Mouse (Mus musculus) spleen, embryonic (tissue): Measurements from ENCODE around the gene Zmynd12.

Experiments used
- CTCF ChIA-PET: fragments of 350-600 bp; sonication (Branson Sonifier 250); formaldehyde crosslinking; loops from one replicate; lab custom pipeline; 2022; lab: Charles Lee

The Zmynd12 gene

DNA sequence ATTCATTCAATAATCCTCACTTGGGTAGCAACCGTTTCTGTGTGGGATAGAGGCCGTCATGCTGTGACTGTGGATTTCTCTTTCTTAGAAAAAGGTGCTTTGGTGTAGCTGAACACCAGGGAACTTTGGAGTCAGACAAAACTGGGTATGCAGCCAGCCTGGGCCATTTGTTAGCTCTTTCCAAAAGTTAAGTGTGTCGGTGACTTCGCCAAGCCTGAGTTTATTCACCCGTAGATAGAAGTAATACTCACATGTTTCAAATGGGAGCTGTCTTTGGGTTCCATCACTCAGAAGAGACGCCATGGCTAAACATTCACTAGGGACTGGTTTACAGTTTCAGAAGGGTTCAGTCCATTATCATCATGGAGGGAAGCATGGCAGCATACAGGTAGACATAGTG, 24.6 kb downstream of the Zmynd12 start:
- CTCF ChIA-PET: no interaction called here

DNA sequence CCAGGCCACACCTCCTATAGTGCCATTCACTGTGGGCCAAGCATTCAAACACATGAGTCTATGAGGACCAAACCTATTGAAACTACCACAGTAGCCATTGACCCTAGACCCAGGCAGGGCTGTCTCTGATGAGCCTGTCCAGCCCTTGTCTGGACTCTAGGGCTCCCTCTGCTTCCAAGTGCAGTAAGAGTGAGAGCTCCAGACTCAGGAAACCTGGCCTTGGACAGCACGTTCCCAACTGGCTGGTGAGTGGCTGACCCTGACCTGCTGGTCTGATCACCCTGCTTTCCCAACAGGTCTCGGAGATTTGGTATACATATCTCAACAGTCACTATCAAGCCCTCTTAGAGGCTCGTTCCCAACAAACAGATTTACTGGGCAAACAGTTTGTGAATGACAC, 25.2 kb downstream of the Zmynd12 start:
- CTCF ChIA-PET: no interaction called here

- CTCF ChIA-PET: interaction anchor here (0.6 kb wide), 1 partner anchor 10 kb away, joined by 3 read pairs; no protein-coding TSS in a partner anchor
Observed at GRCm38 (mm10) chr4:119450436-119450835, 27.8 kb downstream of the Zmynd12 start.

GRCm38 (mm10) chr4:119453128-119453527, 30.5 kb downstream of the Zmynd12 start:
- CTCF ChIA-PET: interaction anchor here (1.0 kb wide), 1 partner anchor 10 kb away, joined by 3 read pairs; no protein-coding TSS in a partner anchor

GRCm38 (mm10) chr4:119453533-119453932, 30.9 kb downstream of the Zmynd12 start:
- CTCF ChIA-PET: interaction anchor here (1.0 kb wide), 1 partner anchor 10 kb away, joined by 3 read pairs; no protein-coding TSS in a partner anchor

- CTCF ChIA-PET: no interaction called here
Observed at GRCm38 (mm10) chr4:119460296-119460695, 37.7 kb downstream of the Zmynd12 start.

GRCm38 (mm10) chr4:119460728-119461141, 38.1 kb downstream of the Zmynd12 start:
- CTCF ChIA-PET: no interaction called here

GRCm38 (mm10) chr4:119462457-119462856, 39.8 kb downstream of the Zmynd12 start:
- CTCF ChIA-PET: interaction anchor here (1.0 kb wide), 1 partner anchor 9 kb away, joined by 3 read pairs; no protein-coding TSS in a partner anchor

- CTCF ChIA-PET: interaction anchor here (1.0 kb wide), 1 partner anchor 9 kb away, joined by 3 read pairs; no protein-coding TSS in a partner anchor
Observed at GRCm38 (mm10) chr4:119462858-119463755, 40.5 kb downstream of the Zmynd12 start.

DNA sequence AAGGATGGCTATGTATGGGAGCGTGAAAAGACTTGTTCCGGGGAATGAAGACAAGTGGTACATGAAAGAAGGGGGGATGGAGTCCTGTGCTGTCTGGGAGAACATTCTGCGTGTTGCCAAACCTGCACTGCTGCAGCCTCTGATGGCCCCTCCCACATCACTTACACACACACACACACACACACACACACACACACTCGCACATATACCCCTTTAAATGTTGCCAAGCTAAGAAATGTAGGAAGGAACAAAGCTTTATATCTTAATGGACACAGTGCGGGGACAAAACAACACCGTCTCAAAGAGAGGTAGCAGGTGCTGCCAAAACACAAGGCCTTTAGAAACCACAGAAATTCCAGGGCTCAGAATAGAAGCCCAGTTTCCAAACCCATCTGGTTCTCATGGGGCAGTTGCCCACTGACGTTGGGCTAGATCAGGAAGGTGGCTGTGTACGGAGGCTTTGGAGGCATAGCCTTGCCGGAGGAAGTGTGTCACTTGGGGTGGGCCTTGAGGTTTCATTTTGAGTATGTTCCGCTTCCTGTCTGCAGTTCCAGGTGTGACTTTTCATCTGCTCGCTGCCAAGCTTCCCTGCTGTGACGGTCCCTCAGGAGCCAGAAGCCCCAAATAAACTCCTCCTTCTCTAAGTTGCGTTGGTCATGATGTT, 41.3 kb downstream of the Zmynd12 start:
- CTCF ChIA-PET: interaction anchor here (1.0 kb wide), 1 partner anchor 10 kb away, joined by 3 read pairs; no protein-coding TSS in a partner anchor

DNA sequence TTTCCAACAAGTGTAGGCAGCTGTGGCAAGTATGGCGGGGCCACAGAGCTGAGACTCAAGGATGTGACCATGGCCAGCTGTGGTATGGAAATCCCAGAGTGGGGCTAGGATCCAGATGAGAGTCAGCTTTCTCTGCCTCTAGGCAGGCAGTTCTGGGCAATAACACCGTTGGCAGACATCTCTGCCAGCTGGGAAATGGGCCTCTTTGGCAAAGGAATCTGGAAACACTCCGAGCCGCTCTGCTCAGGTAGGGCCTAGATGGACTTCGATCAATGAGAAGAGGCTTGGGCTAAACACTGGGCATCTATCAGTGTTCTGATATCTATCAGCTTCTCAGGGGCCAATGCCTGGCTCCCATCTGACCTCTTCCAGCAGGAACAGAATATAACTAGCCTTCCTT, 43.2 kb downstream of the Zmynd12 start:
- CTCF ChIA-PET: no interaction called here

DNA sequence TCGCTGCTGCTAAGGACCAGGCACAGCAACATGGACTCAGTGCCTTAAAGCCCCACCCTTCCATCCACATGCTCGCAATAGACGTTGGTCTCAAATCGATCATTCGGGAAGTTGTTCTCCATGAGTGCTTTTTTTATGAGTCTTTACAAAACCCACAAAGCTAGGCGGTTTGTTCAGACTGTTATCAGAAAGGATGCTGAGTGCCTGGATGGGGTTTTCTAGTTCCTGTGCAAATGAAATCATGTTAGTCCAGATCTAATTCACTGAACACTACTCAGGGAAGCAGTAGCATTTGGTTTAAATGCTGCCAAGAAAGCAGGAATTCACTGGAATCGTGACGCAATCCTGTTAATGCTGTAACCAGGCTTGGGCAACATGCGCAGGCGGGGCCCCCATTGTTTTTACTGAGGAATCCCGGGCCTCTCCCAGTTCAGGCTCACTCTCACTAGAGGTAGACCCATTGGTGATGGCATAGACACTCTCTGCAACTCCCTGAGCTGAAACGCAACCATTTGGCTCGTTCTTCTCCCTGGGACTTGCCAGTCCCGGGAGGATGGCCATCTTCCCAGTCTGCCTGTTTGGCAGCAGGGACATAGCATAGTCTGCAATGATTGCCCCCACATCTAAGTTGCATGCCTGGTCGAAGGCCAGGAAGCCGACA, 45.2 kb downstream of the Zmynd12 start:
- CTCF ChIA-PET: no interaction called here

DNA sequence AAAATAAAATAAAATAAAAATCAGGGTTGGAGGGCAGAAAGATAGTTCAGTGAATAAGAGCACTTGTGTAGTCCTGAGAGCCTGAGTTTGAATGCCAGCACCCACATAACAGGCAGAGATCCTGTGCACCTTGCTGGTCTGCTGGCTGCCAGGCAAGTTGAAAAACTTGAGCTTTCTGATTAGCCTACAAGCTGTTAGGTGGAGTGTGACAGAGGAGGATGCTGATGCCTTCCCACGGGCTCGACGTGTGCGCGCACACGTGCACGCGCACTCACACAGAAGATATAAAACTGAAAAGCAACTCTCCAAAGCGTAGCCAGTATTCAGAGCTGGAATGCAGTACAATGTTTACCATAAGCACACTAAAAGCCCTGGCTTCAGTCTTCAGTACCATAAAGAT, 49.9 kb downstream of the Zmynd12 start:
- CTCF ChIA-PET: no interaction called here

- CTCF ChIA-PET: interaction anchor here (0.5 kb wide), 1 partner anchor 272 kb away, joined by 3 read pairs; no protein-coding TSS in a partner anchor
Observed at GRCm38 (mm10) chr4:119473150-119473549, 50.5 kb downstream of the Zmynd12 start.

- CTCF ChIA-PET: no interaction called here
Observed at GRCm38 (mm10) chr4:119483051-119483450, 60.4 kb downstream of the Zmynd12 start.

GRCm38 (mm10) chr4:119484882-119485281, 62.3 kb downstream of the Zmynd12 start:
- CTCF ChIA-PET: no interaction called here

GRCm38 (mm10) chr4:119489666-119490065, 67.1 kb downstream of the Zmynd12 start:
- CTCF ChIA-PET: no interaction called here

DNA sequence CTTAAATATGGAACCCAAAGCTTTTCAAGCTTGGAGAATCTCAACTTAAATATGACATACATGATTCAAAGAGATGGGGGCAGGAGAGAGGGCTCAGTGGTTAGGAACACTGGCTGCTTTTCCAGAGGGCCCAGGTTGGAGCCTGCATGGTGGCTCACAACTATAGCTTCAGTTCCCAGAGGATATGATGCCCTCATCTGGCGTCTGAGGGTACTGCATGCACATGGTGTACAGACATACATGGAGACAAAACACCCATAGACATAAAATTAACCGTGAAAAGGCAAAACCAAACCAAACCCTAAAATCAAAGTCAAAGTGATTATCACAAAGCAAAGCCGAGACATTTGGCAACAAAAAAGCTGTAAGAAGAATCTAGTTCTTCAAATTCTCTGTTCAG, 68.2 kb downstream of the Zmynd12 start:
- CTCF ChIA-PET: no interaction called here

DNA sequence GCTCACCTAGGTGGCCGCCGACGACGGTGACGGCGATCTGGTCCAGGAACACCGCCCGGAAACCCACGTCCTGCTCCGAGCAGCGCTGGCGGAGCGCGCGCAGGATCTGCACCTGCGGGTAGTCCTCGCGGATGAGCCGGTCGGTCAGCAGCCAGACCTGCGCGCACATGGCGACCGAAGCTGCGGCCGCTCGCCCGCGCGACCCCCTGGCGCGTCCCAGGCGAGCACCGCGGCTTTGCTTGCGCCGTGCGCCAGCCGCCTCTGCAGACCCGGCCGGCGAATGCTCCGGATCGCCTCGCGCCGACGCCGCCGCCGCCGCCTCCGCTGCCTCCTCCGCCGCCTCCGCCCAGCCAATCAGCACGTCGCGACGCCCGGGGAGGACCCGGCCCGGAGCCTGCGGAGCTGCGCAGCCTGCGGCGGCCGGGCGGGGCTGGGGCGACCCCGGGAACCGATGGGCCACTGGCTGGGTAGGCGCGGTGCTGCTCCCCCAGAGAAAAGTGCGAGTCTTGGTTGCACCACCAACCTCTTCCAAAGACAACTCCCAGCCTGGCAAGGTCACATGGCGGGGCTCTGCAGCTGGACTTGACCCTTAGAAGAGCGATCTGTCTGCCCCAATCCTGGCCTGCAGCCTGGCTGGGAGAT, 69.8 kb downstream of the Zmynd12 start, which contains the start of gene Rimkla:
Gene Rimkla, minus strand, starts transcription at position 338 of the 642 bp plus-strand sequence.
- CTCF ChIA-PET: interaction anchor here (0.7 kb wide), 1 partner anchor 241 kb away, joined by 5 read pairs; the partner anchor contains the start of gene Hivep3

DNA sequence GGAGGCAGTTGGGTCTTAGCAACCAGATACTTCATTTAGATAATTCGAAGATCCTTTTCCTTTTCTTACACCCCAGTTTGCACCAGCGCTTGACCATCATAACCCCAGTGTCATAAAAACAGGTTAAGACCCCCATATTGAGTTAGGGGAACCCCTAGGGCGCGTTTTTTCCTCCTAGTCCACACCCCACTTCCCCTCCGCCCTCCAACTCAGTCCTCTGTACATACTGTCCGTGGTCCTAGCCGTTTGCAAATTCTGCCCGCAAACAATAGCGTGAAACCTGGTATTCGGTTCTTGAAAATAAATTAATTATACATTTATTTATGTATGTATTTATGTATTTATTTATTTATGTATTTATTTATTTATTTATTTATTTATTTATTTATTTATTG, 70.3 kb downstream of the Zmynd12 start:
- CTCF ChIA-PET: no interaction called here

GRCm38 (mm10) chr4:119498319-119498848, 75.8 kb downstream of the Zmynd12 start:
- CTCF ChIA-PET: no interaction called here
